ENCODE assay signal across 8 mouse cellular contexts in the genomic region with DNA sequence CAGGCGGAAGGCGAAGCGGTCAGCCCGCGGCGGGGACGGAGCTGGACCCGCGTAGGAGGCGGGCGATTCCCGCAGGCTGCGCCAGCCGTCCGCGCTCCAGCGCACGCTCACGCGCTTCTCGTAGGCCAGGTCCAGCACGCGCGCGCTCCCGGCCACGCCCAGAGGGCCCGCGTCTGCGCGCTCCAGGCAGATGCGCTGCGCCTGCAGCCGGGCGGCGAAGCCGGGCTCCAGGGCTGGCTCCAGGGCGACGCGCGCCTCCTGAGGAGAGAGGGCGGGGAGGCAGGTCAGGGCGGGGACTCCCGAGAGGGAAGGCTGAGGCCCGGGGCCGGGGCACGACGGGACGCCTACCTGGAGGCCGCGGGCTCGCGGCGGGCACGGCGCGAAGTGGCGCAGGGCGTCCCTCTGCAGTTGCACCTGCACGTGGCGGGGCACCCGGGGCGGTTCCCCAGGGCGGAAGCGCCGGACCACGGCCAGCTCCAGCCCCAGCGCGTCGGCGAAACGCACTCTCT. TPM values are rescaled to one million over a fixed set of nuclear protein-coding genes. Genes with fewer than 3 reads are reported as not detected.
DNase-seq lines count a peak whose midpoint lies in the region; ATAC-seq lines count a peak whose summit lies in the region.

No protein-coding gene starts in this region.

- ATAC-seq in hindbrain, embryonic 11.5 days (ENCODE audit: low FRiP score): peak; percentile 92

- peak overlapping the region; percentile 74 for H3K27ac ChIP-seq in hindbrain, embryonic 11.5 days (ENCODE audit: low read depth, low read length)

- H3K36me3 ChIP-seq in hindbrain, embryonic 11.5 days (ENCODE audit: control insufficient read depth, insufficient read depth, low read length): no peaks in the 10 kb centered on the region

- no peaks in the 10 kb centered on the region for H3K27me3 ChIP-seq in hindbrain, embryonic 11.5 days (ENCODE audit: control insufficient read depth, insufficient read depth, low read length)

- peak overlapping the region; percentile 99 for H3K4me2 ChIP-seq in hindbrain, embryonic 11.5 days (replicated peaks; ENCODE audit: low read depth, low read length)

- under 1% methylated on average over 67 of the region's 72 CpGs for WGBS in hindbrain, embryonic 11.5 days

- H3K9ac ChIP-seq in hindbrain, embryonic 11.5 days (ENCODE audit: low read depth, low read length): peak overlapping the region; percentile 84

- H3K4me3 ChIP-seq in hindbrain, embryonic 11.5 days (ENCODE audit: low read depth, low read length): peak overlapping the region; percentile 67

- peak; percentile 95 for DNase-seq in MN1 (ENCODE audit: low spot score)
- peak; percentile 96 for DNase-seq in cerebellum, adult 9-11 months
- peak; percentile 74 to 90 for DNase-seq in frontal cortex, adult 2 months (ENCODE audit: extremely low spot score in 1 of 2, low spot score in 1 of 2)
- peak; percentile 96 for DNase-seq in hindbrain, embryonic 11.5 days (ENCODE audit: low spot score)
- DNase-seq in layer of hippocampus, postnatal 36 days: peak; percentile 87 to 90
- DNase-seq in lung, postnatal 25 days (ENCODE audit: low spot score): peak; percentile 89
- peak; percentile 91 for DNase-seq in retina, embryonic 14.5 days (ENCODE audit: low spot score)
- DNase-seq in thymus, postnatal 36 days: peak; percentile 76 to 87

- H3K9me3 ChIP-seq in hindbrain, embryonic 11.5 days (ENCODE audit: control insufficient read depth, low read length): no peaks in the 10 kb centered on the region

- H3K4me1 ChIP-seq in hindbrain, embryonic 11.5 days (replicated peaks; ENCODE audit: control insufficient read depth, insufficient read depth, low read length): no peaks in the 10 kb centered on the region; the same call in 1 of the 2 replicates

RNA-seq across cellular contexts. Expression of a gene that starts 0.8 kb away (rescaled TPM):
- 13.7 and 16.1 TPM in 2 replicates for polyA plus RNA-seq in frontal cortex, adult 2 months (2012; rRNA removed)
- polyA plus RNA-seq in hindbrain, embryonic 11.5 days (2014; fragmentation: Nextera tagmentation; extraction: Ambion mirVana): 1.0 and 1.3 TPM in 2 replicates
- total RNA-seq in layer of hippocampus, postnatal 36 days (2021): 10 to 100 TPM; 17.9 to 20.7 TPM

RNA-seq across cellular contexts. Expression of a gene that starts 5.8 kb away (rescaled TPM):
- polyA plus RNA-seq in frontal cortex, adult 2 months (2012; rRNA removed): 8.7 and 9.0 TPM in 2 replicates
- polyA plus RNA-seq in hindbrain, embryonic 11.5 days (2014; fragmentation: Nextera tagmentation; extraction: Ambion mirVana): 11.0 and 14.2 TPM in 2 replicates
- total RNA-seq in layer of hippocampus, postnatal 36 days (2021): 10 to 100 TPM; 21.2 to 25.8 TPM

RNA-seq across cellular contexts. Expression of a gene that starts 6.6 kb away (rescaled TPM):
- 92.6 and 107 TPM in 2 replicates for polyA plus RNA-seq in frontal cortex, adult 2 months (2012; rRNA removed)
- polyA plus RNA-seq in hindbrain, embryonic 11.5 days (2014; fragmentation: Nextera tagmentation; extraction: Ambion mirVana): 3.2 and 4.3 TPM in 2 replicates
- total RNA-seq in layer of hippocampus, postnatal 36 days (2021): 100 to 1,000 TPM; 120 to 126 TPM

RNA-seq across cellular contexts. Expression of a gene that starts 6.6 kb away (rescaled TPM):
- polyA plus RNA-seq in frontal cortex, adult 2 months (2012; rRNA removed): 0.90 TPM in 1 of 2 replicates, not detected in the other
- not detected in 2 replicates for polyA plus RNA-seq in hindbrain, embryonic 11.5 days (2014; fragmentation: Nextera tagmentation; extraction: Ambion mirVana)
- 10 to 100 TPM in 1 of 2 experiments, 1 to 10 TPM in 1; 7.5 to 14.5 TPM for total RNA-seq in layer of hippocampus, postnatal 36 days (2021)

RNA-seq across cellular contexts. Expression of a gene that starts 15.7 kb away (rescaled TPM):
- 466 and 555 TPM in 2 replicates for polyA plus RNA-seq in frontal cortex, adult 2 months (2012; rRNA removed)
- 168 and 173 TPM in 2 replicates for polyA plus RNA-seq in hindbrain, embryonic 11.5 days (2014; fragmentation: Nextera tagmentation; extraction: Ambion mirVana)
- total RNA-seq in layer of hippocampus, postnatal 36 days (2021): 100 to 1,000 TPM; 231 to 275 TPM

Comparison
In these comparisons a context has a peak if more than half of its experiments do, and no peak if none do; other contexts are left out.
1. Peak in every context shown above with its lines: DNase-seq, ATAC-seq, H3K4me3 ChIP-seq and H3K27ac ChIP-seq.
2. RNA of a gene that starts 6.6 kb away (polyA plus RNA-seq): 92.6 to 107 TPM in frontal cortex, adult 2 months; 3.2 to 4.3 TPM in hindbrain, embryonic 11.5 days; every median in the first group is over 10 times any median in the second.